Mouse (Mus musculus): ENCODE results near the gene E330009J07Rik. TPM values are rescaled to one million over a fixed set of nuclear protein-coding genes. Genes with fewer than 3 reads are reported as not detected.

Gene E330009J07Rik
- polyA plus RNA-seq, 1 experiment = 14.7 TPM

- TF ChIP-seq CTCF (IDR thresholded peaks at IDR 0.05; ENCODE audit: borderline replicate concordance, control insufficient read depth, extremely low read depth, insufficient read depth, low read length, poor library complexity) = no peak
- TF ChIP-seq POLR2A (IDR thresholded peaks at IDR 0.05; ENCODE audit: control insufficient read depth, extremely low read depth, insufficient read depth, low read length, poor library complexity) = no peak
- DNase-seq = peak; percentile 11
- no peaks in the 10 kb centered on the region for H3K27me3 ChIP-seq (ENCODE audit: control insufficient read depth, insufficient read depth, low read length)
- no peaks in the 10 kb centered on the region for H3K4me1 ChIP-seq (replicated peaks; ENCODE audit: control insufficient read depth, insufficient read depth, low read length)
- H3K27ac ChIP-seq (ENCODE audit: control insufficient read depth, insufficient read depth, low read length) = no peak overlapping the region
- WGBS = 60% methylated on average over 6 of the region's 6 CpGs
- H3K4me3 ChIP-seq (ENCODE audit: control insufficient read depth, insufficient read depth, low read length) = no peak overlapping the region
- H3K36me3 ChIP-seq (ENCODE audit: control insufficient read depth, insufficient read depth, low read length) = no peaks in the 10 kb centered on the region
These were observed 29.8 kb upstream of the E330009J07Rik start for GRCm38 (mm10) chr6:40465710-40466109.

- no peak for TF ChIP-seq POLR2A (IDR thresholded peaks at IDR 0.05; ENCODE audit: control insufficient read depth, extremely low read depth, insufficient read depth, low read length, poor library complexity)
- TF ChIP-seq CTCF (IDR thresholded peaks at IDR 0.05; ENCODE audit: borderline replicate concordance, control insufficient read depth, extremely low read depth, insufficient read depth, low read length, poor library complexity) = no peak
- Histone ChIP-seq H3K4me3 (ENCODE audit: control insufficient read depth, insufficient read depth, low read length) (no peak overlapping the region), H3K4me1 (replicated peaks; ENCODE audit: control insufficient read depth, insufficient read depth, low read length) (no peaks in the 10 kb centered on the region), H3K27ac (ENCODE audit: control insufficient read depth, insufficient read depth, low read length) (no peak overlapping the region), H3K36me3 (ENCODE audit: control insufficient read depth, insufficient read depth, low read length) (no peaks in the 10 kb centered on the region), H3K27me3 (ENCODE audit: control insufficient read depth, insufficient read depth, low read length) (no peaks in the 10 kb centered on the region)
- 21% methylated on average over 7 of the region's 7 CpGs for WGBS
- no peak for DNase-seq
These were observed 18.6 kb upstream of the E330009J07Rik start for GRCm38 (mm10) chr6:40454436-40455041.

- Histone ChIP-seq H3K4me1 (replicated peaks; ENCODE audit: control insufficient read depth, insufficient read depth, low read length) (no peaks in the 10 kb centered on the region), H3K36me3 (ENCODE audit: control insufficient read depth, insufficient read depth, low read length) (no peaks in the 10 kb centered on the region), H3K27ac (ENCODE audit: control insufficient read depth, insufficient read depth, low read length) (no peak overlapping the region), H3K4me3 (ENCODE audit: control insufficient read depth, insufficient read depth, low read length) (no peak overlapping the region), H3K27me3 (ENCODE audit: control insufficient read depth, insufficient read depth, low read length) (no peaks in the 10 kb centered on the region)
- no peak for DNase-seq
- TF ChIP-seq POLR2A (IDR thresholded peaks at IDR 0.05; ENCODE audit: control insufficient read depth, extremely low read depth, insufficient read depth, low read length, poor library complexity) (no peak), CTCF (IDR thresholded peaks at IDR 0.05; ENCODE audit: borderline replicate concordance, control insufficient read depth, extremely low read depth, insufficient read depth, low read length, poor library complexity) (no peak)
These were observed 12.7 kb upstream of the E330009J07Rik start for GRCm38 (mm10) chr6:40448626-40449025.

- WGBS = 40% methylated on average over 10 of the region's 10 CpGs
- no peak for TF ChIP-seq CTCF (IDR thresholded peaks at IDR 0.05; ENCODE audit: borderline replicate concordance, control insufficient read depth, extremely low read depth, insufficient read depth, low read length, poor library complexity)
- no peak for TF ChIP-seq POLR2A (IDR thresholded peaks at IDR 0.05; ENCODE audit: control insufficient read depth, extremely low read depth, insufficient read depth, low read length, poor library complexity)
- DNase-seq = no peak
- no peaks in the 10 kb centered on the region for H3K27me3 ChIP-seq (ENCODE audit: control insufficient read depth, insufficient read depth, low read length)
- no peak overlapping the region for H3K4me3 ChIP-seq (ENCODE audit: control insufficient read depth, insufficient read depth, low read length)
- H3K27ac ChIP-seq (ENCODE audit: control insufficient read depth, insufficient read depth, low read length) = no peak overlapping the region
- peaks cover 2% of the 10 kb centered on the region for H3K4me1 ChIP-seq (replicated peaks; ENCODE audit: control insufficient read depth, insufficient read depth, low read length)
- no peaks in the 10 kb centered on the region for H3K36me3 ChIP-seq (ENCODE audit: control insufficient read depth, insufficient read depth, low read length)
These were observed 7.5 kb upstream of the E330009J07Rik start for GRCm38 (mm10) chr6:40443281-40443928.

GRCm38 (mm10) chr6:40441755-40442154 is 5.8 kb upstream of the E330009J07Rik start:
- WGBS = 50% methylated on average over 3 of the region's 3 CpGs
- Histone ChIP-seq H3K36me3 (ENCODE audit: control insufficient read depth, insufficient read depth, low read length) (no peaks in the 10 kb centered on the region), H3K4me3 (ENCODE audit: control insufficient read depth, insufficient read depth, low read length) (no peak overlapping the region), H3K27me3 (ENCODE audit: control insufficient read depth, insufficient read depth, low read length) (no peaks in the 10 kb centered on the region), H3K27ac (ENCODE audit: control insufficient read depth, insufficient read depth, low read length) (no peak overlapping the region), H3K4me1 (replicated peaks; ENCODE audit: control insufficient read depth, insufficient read depth, low read length) (peaks cover 2% of the 10 kb centered on the region)
- DNase-seq = peak; percentile 31
- TF ChIP-seq POLR2A (IDR thresholded peaks at IDR 0.05; ENCODE audit: control insufficient read depth, extremely low read depth, insufficient read depth, low read length, poor library complexity) (no peak), CTCF (IDR thresholded peaks at IDR 0.05; ENCODE audit: borderline replicate concordance, control insufficient read depth, extremely low read depth, insufficient read depth, low read length, poor library complexity) (no peak)

- WGBS = 84% methylated on average over 3 of the region's 3 CpGs
- no peak for TF ChIP-seq CTCF (IDR thresholded peaks at IDR 0.05; ENCODE audit: borderline replicate concordance, control insufficient read depth, extremely low read depth, insufficient read depth, low read length, poor library complexity)
- TF ChIP-seq POLR2A (IDR thresholded peaks at IDR 0.05; ENCODE audit: control insufficient read depth, extremely low read depth, insufficient read depth, low read length, poor library complexity) = no peak
- Histone ChIP-seq H3K36me3 (ENCODE audit: control insufficient read depth, insufficient read depth, low read length) (no peaks in the 10 kb centered on the region), H3K4me3 (ENCODE audit: control insufficient read depth, insufficient read depth, low read length) (no peak overlapping the region), H3K27ac (ENCODE audit: control insufficient read depth, insufficient read depth, low read length) (no peak overlapping the region), H3K4me1 (replicated peaks; ENCODE audit: control insufficient read depth, insufficient read depth, low read length) (peaks cover 2% of the 10 kb centered on the region), H3K27me3 (ENCODE audit: control insufficient read depth, insufficient read depth, low read length) (no peaks in the 10 kb centered on the region)
- DNase-seq = no peak
These were observed 5.3 kb upstream of the E330009J07Rik start for GRCm38 (mm10) chr6:40441276-40441675.
